Mouse (Mus musculus) monocyte, adult 59 days (primary cell): ENCODE measurements around the gene Arhgap28. TPM values are rescaled to one million over a fixed set of nuclear protein-coding genes. Genes with fewer than 3 reads are reported as not detected.

Source experiments
- total RNA-seq, 2 experiments: library from RNA; stranded (reverse); gene quantifications; one replicate each; pipeline ENCODE4 v1.2.4; 2023

The Arhgap28 gene
- total RNA-seq, result 1 to 10 TPM; 1.0 to 1.7 TPM

GRCm38 (mm10) chr17:68003741-68004560, at the start of gene Arhgap28:
Gene Arhgap28 (minus strand): TSS chr17:68004120.

